Mouse (Mus musculus): ENCODE data around the gene Parp9. TPM values are rescaled to one million over a fixed set of nuclear protein-coding genes. Genes with fewer than 3 reads are reported as not detected.
"Not testable (repeated sequence)": the region's sequence is repeated elsewhere in the genome, so short reads cannot be mapped to it uniquely, and the experiment has no call there.

Parp9 gene
- total RNA-seq, 2 experiments from 2014 or later = 4.3 to 4.7 TPM

DNA sequence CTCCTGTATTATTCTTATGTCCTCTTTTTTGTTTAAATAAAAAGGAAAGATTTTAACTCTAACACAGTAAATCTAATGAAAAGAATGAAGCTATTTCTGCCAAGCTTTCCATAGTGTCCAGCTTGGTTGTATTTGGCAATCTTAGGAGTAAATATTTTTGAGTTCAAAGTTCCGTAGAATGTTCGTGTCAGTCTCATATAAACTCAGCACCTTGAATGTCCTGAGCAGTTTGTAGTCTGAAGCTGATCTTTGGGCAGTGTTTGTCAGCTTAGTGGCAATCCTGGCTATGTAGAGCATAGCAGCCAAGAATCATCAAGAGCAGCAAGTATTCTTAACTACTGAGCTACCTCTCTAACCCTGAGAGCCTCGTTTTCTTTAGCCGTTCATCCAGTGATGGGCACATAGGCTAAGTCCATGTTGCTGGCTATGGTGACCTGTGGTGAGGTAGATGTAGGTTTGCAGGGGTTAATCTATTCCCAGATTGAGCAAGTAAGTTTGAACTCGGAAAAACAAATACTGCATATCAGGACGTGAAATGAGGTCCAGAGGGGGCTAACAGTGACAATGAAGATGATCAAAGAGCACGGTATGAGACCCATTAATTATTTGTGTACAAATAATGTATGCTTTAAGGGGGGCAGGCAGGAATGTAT, 14.6 kb upstream of the Parp9 start:
- intact Hi-C loops (cut with DNase I) = no loop called here
- DNase-seq = no peak

- intact Hi-C loops (cut with DNase I) = no loop called here
- no peak for DNase-seq
Observed at GRCm38 (mm10) chr16:35924341-35924740, 13.9 kb upstream of the Parp9 start.

DNA sequence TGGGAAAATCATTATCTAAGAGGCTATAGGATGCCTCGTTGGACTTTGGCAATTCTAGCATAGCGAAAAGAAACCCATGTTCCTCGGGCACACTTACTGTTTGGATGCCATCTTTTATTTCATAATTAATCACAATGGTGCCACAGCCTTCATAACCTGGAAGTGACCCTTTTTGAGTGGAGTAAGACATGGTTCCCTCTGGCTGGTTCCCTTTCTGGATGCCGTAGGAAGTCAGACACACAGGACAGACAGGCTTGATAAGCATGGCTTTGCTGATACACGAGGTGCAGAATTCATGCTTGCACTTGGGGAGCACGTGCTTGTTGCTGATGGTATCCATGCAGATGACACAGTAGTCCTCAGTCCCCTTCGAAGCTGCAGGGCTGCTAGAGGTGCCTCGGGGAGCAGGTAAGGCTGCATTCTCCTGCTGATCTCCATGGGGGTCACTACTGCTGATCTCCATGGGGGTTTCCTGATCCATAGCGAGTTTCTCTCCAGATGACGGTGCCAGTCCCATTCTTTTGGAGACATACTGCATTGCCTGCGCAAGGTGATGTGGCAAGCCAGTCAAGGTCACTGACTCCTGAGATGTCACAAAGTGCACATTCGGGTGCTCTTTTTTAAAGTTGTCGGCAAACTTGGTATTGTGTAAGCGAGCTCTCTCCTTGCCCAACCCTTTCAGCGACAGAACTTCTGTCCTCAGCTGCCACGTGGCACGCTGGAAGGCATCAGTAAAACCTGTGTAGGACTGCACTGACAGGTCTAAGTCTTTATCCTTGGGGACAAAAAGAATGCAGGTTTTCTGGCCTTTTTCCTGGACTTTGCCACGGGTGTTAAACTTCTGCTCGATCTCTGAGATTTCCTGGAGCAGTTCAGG, 5.9 kb upstream of the Parp9 start:
- intact Hi-C loops (cut with DNase I) = no loop called here
- no peak for DNase-seq

- no peak for DNase-seq
- intact Hi-C loops (cut with DNase I) = no loop called here
Observed at GRCm38 (mm10) chr16:35933181-35933580, 5.1 kb upstream of the Parp9 start.

DNA sequence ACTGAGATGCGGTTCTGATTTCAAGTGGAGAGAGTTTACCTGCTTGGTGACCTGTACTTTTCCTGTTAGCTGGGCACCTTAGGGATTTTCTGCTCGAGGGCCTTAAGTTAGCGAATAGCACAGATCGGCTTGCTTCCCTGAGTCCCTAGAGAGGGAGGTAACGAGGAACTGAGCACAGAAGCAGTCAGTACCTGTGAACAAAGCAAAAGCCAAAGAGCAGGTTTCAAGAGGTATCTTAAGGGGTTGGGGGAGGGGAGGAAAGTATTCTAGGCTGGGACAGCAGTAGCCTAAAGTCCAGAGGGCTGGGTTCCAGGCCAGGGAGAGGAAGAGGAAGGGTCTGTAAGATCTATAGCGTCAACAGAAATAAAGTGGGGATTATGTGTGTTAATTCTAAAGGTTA, 991 bp downstream of the Parp9 start:
- intact Hi-C loops (cut with DNase I) = loop anchor here (2.0 to 5.0 kb wide), 2 partner anchors 47 to 64 kb away; no protein-coding TSS in a partner anchor

DNA sequence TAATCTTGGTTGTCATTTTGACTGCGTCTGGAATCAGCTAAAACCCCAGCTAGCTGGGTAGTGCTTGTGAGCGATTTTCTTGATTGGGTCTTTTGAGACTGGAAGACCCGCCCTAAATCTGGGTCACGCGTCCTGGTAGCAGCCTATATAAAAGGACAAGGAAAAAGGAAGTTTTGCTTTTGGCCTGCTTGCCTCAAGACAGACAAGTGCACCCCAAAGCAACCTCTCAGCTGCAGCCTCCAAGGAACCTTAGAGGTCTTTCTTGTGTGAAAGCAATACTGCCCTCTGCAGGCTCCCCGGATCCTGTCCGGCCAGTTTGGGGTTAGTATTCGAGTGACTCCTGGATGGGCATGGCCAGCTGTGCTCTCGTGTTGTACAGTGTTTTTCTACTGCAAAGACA, 1.4 kb downstream of the Parp9 start:
- intact Hi-C loops (cut with DNase I) = loop anchor here (2.0 to 5.0 kb wide), 2 partner anchors 47 to 65 kb away; no protein-coding TSS in a partner anchor
- DNase-seq = peak; percentile 78 to 83

More for the DNA sequence above, 991 bp downstream of the Parp9 start:
- no peak for DNase-seq

DNA sequence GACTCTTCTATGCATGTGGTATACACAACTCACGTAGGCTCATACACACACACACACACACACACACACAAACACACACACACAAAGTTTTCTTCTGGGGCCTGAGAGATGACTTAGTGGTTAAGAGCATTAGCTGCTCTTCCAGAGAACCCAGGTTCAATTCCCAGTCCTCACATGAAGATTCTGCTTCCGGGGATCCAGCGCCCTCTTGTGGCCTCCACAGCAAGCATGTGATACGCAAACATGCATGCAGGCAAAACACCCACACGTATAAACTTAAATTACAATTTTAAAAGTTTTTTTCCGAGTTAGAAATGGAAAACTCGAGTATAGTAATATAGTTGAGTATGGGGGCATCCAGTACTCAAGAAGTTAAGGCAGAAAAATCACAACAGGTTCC, 3.1 kb downstream of the Parp9 start:
- intact Hi-C loops (cut with DNase I) = no loop called here
- DNase-seq = no peak

GRCm38 (mm10) chr16:35949264-35949663, 11.0 kb downstream of the Parp9 start:
- no peak for DNase-seq
- intact Hi-C loops (cut with DNase I) = no loop called here

- no peak for DNase-seq
- intact Hi-C loops (cut with DNase I) = no loop called here
Observed at GRCm38 (mm10) chr16:35951216-35951615, 12.9 kb downstream of the Parp9 start.

- no peak for DNase-seq
- intact Hi-C loops (cut with DNase I) = no loop called here
Observed at GRCm38 (mm10) chr16:35952628-35953130, 14.4 kb downstream of the Parp9 start.

DNA sequence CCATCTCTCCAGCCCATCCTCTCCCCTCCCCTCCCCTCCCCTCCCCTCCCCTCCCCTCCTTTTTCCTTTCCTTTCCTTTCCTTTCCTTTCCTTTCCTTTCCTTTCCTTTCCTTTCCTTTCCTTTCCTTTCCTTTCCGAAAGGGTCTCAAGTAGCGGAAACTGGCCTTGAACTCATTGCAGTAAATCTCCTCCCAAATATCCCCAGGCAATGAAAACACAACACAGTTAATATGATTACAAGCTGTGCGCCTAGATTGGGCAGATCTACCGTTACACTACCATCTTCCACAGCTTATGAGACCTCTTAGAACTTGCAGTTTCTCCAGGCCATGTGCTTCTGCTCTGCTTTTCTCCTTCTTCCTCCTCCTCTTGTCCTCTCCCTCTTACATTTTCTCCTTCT, 27.7 kb downstream of the Parp9 start:
- intact Hi-C loops (cut with DNase I); DNase-seq: not testable (repeated sequence)

GRCm38 (mm10) chr16:35966411-35967115, 28.3 kb downstream of the Parp9 start:
- intact Hi-C loops (cut with DNase I) = no loop called here
- DNase-seq = no peak

DNA sequence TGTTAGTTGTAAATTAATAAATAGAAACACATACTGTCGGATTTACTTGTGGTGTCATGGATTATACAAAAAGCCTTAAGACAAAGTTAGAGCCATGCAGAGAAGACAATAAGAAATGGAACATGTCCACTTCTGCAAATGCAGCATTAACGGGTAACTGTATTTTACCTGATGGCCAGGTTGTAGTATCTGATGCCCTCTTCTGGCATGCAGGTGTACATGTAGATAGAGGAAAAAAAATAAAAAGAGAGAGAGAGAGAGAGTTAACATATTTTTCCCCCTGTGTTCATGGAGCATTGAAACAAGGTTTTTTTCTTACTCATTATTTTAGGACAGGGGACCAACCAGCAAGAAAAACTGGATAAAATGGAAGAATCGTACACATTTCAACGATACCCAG, 29.0 kb downstream of the Parp9 start:
- DNase-seq = no peak
- intact Hi-C loops (cut with DNase I) = no loop called here

DNA sequence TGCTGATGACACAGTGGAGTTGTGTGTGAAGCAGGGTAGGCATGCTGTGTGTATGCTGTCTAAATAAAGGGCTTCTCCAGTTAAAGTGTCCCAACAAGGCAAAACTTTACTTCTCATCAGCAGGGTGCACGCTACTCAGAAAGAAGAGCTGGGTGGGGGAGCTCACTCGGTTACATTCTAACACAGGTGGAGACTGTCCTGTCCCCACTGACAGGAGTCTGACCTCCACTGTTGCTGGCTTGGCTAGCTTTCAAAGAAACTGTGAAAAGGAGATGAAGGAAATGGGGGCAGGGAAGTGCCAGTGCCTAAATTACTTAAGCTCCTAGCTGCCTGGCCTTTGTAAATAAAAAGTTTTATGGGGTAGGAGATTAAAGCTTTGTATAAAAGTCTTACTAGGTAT, 29.9 kb downstream of the Parp9 start:
- intact Hi-C loops (cut with DNase I) = no loop called here
- no peak for DNase-seq

DNA sequence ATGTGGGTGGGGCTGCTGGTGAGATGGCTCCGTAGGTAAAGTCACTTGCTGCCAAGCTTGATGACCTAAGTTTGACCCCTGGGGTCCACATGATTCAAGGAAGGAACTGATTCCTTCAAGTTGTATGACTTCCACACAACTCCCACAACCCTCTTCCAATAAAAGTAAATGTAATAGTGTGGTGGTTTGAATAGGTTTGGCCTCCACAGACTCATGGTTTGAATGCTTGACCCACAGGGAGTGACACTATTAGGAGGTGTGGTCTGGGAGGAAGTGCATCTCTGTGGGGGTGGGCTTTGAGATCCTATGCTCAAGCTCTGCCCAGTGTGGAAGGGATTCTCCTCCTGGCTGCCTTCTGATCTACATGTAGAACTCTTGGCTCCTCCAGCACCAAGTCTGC, 35.8 kb downstream of the Parp9 start:
- DNase-seq = no peak

GRCm38 (mm10) chr16:35978450-35978849, 40.2 kb downstream of the Parp9 start, which contains the start of gene Kpna1:
TSS of gene Kpna1 (plus strand) at chr16:35978750.
- DNase-seq; intact Hi-C loops (cut with DNase I): not testable (repeated sequence)

More for the DNA sequence above, 35.8 kb downstream of the Parp9 start:
- intact Hi-C loops (cut with DNase I) = no loop called here

- DNase-seq = peak; percentile 100
- intact Hi-C loops (cut with DNase I) = loop anchor here (5.0 kb wide), 1 partner anchor 109 kb away; the partner anchor contains the start of gene Parp14
Observed at GRCm38 (mm10) chr16:35981363-35981821, 43.1 kb downstream of the Parp9 start.

DNA sequence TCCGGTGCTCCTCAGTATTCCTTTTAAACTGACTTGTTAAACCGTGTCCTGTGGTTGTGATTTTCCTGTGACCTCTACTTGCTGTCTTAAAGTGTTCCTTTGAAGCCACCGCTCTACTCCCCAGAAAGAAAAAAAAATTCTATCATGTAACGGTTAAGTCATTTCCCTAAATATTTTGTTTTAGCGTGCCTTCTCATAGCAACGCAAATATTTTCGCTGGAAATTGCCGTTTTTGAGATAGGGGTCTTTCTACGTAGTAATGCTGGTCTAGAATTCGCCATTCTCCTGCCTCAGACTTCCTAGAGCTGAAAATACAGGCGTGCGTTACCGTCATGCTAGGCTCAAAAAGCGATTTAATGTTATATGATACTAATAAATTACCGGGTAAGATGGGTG, 44.2 kb downstream of the Parp9 start:
- no peak for DNase-seq
- intact Hi-C loops (cut with DNase I) = loop anchor here (5.0 kb wide), 1 partner anchor 110 kb away; the partner anchor contains the start of gene Parp14

GRCm38 (mm10) chr16:35982902-35983516, 44.7 kb downstream of the Parp9 start:
- intact Hi-C loops (cut with DNase I) = loop anchor here (5.0 kb wide), 1 partner anchor 111 kb away; the partner anchor contains the start of gene Parp14
- peak; percentile 82 to 85 for DNase-seq

All from gastrocnemius, postnatal 36 days (tissue).